Mouse (Mus musculus) stomach, postnatal 0 days (tissue): ENCODE measurements around the gene Nuak1. TPM values are rescaled to one million over a fixed set of nuclear protein-coding genes. Genes with fewer than 3 reads are reported as not detected.
A peak's percentile ranks its signal among the peaks of the same experiment; 100 is the strongest.

Experiments used
- ATAC-seq: fragments of 200-750 bp; cut with Nextera tagmentation; 2 replicates; pipeline ENCODE4 v1.8.0; 2017; ENCODE audit not compliant: low FRiP score, low TSS enrichment
- DNase-seq: peaks from one replicate; pipeline ENCODE4 v3.0.0-alpha.2; 2016; ENCODE audit warnings: low spot score
- H3K27ac ChIP-seq: fragments of 300-500 bp; sonication (generic); replicated peaks from 2 replicates; pipeline ENCODE4 v1.5.1; 2014; ENCODE audit warnings: mild to moderate bottlenecking, control low read depth
- H3K27me3 ChIP-seq: fragments of 300-500 bp; sonication (generic); 2 replicates; pipeline ENCODE4 v1.6.1; 2014; ENCODE audit warnings: low read length; ENCODE audit not compliant: control insufficient read depth, insufficient read depth
- H3K36me3 ChIP-seq: fragments of 300-500 bp; sonication (generic); 2 replicates; pipeline ENCODE4 v1.6.1; 2014; ENCODE audit warnings: low read length, mixed read lengths; ENCODE audit not compliant: control insufficient read depth, insufficient read depth
- H3K4me1 ChIP-seq: fragments of 300-500 bp; sonication (generic); replicated peaks from 2 replicates; pipeline ENCODE4 v1.6.1; 2014; ENCODE audit warnings: antibody characterized with exemption; ENCODE audit not compliant: control insufficient read depth, insufficient read depth
- H3K4me2 ChIP-seq: fragments of 300-500 bp; sonication (generic); replicated peaks from 2 replicates; pipeline ENCODE4 v1.6.1; 2014; ENCODE audit warnings: low read depth, mild to moderate bottlenecking, control low read depth, moderate library complexity
- H3K4me3 ChIP-seq: fragments of 300-500 bp; sonication (generic); 2 replicates; pipeline ENCODE4 v1.5.1; 2014; ENCODE audit warnings: low read depth, low read length, control low read depth
- H3K9ac ChIP-seq: fragments of 300-500 bp; sonication (generic); 2 replicates; pipeline ENCODE4 v1.6.1; 2014; ENCODE audit warnings: mild to moderate bottlenecking, low read length, control low read depth, mixed read lengths
- H3K9me3 ChIP-seq: fragments of 300-500 bp; sonication (generic); 2 replicates; pipeline ENCODE4 v1.6.1; 2016; ENCODE audit warnings: low read length; ENCODE audit not compliant: control insufficient read depth
- CTCF ChIP-seq: IDR thresholded peaks from 2 replicates; pipeline ENCODE4 v1.5.1; 2016; ENCODE audit warnings: antibody characterized with exemption, low read depth, mild to moderate bottlenecking, moderate library complexity
- EP300 ChIP-seq: optimal IDR thresholded peaks from 2 replicates; pipeline ENCODE3; 2016; ENCODE audit warnings: antibody characterized with exemption
- WGBS: fragments of 180-500 bp; shearing (Covaris S2); extraction: QIAGEN DNeasy Blood & Tissue Kit; methylation state at CpG from one replicate; pipeline ENCODE4 v1.1.7; 2014; 5-methylcytosine and 5-hydroxymethylcytosine counted together
- polyA plus RNA-seq: library from polyadenylated mRNA; unstranded; fragments of >200 nt; fragmentation: Nextera tagmentation; extraction: Ambion mirVana; gene quantifications from 2 replicates; pipeline ENCODE4 v1.2.1, GENCODE M21; 2015

The Nuak1 gene
- polyA plus RNA-seq, 1 experiment from 2014 or later = 0.40 TPM

- ATAC-seq = no peak
- 79% methylated on average over 13 of the region's 13 CpGs for WGBS
- no peaks in the 10 kb centered on the region for H3K36me3 ChIP-seq
Measured at GRCm38 (mm10) chr10:84386625-84387242, 53.7 kb downstream of the Nuak1 start.

GRCm38 (mm10) chr10:84386214-84386613 is 54.2 kb downstream of the Nuak1 start:
- ATAC-seq (no peak), DNase-seq (no peak)
- TF ChIP-seq EP300 (no peak), CTCF (no peak)
- H3K4me1 ChIP-seq = peaks cover 5% of the 10 kb centered on the region; the same call in 1 of the 2 replicates
- no peak overlapping the region for H3K4me3 ChIP-seq
- no peak overlapping the region for H3K27ac ChIP-seq
- no peak overlapping the region for H3K4me2 ChIP-seq
- no peaks in the 10 kb centered on the region for H3K36me3 ChIP-seq
- 79% methylated on average over 3 of the region's 3 CpGs for WGBS
- H3K9me3 ChIP-seq = no peaks in the 10 kb centered on the region
- no peak overlapping the region for H3K9ac ChIP-seq
- no peaks in the 10 kb centered on the region for H3K27me3 ChIP-seq

More at GRCm38 (mm10) chr10:84386625-84387242, 53.7 kb downstream of the Nuak1 start:
- Histone ChIP-seq H3K27ac (no peak overlapping the region), H3K4me3 (no peak overlapping the region), H3K9ac (no peak overlapping the region), H3K9me3 (no peaks in the 10 kb centered on the region), H3K4me2 (no peak overlapping the region), H3K4me1 (peaks cover 5% of the 10 kb centered on the region; the same call in 1 of the 2 replicates), H3K27me3 (no peaks in the 10 kb centered on the region)
- DNase-seq = no peak
- TF ChIP-seq EP300 = no peak
- TF ChIP-seq CTCF = no peak

GRCm38 (mm10) chr10:84384761-84385160 is 55.6 kb downstream of the Nuak1 start:
- TF ChIP-seq CTCF (no peak), EP300 (no peak)
- 83% methylated on average over 9 of the region's 9 CpGs for WGBS
- ATAC-seq = no peak
- H3K27me3 ChIP-seq = no peaks in the 10 kb centered on the region
- no peak overlapping the region for H3K4me2 ChIP-seq
- no peaks in the 10 kb centered on the region for H3K9me3 ChIP-seq
- no peaks in the 10 kb centered on the region for H3K36me3 ChIP-seq
- DNase-seq = no peak
- peaks cover 5% of the 10 kb centered on the region; the same call in 1 of the 2 replicates for H3K4me1 ChIP-seq
- H3K4me3 ChIP-seq = no peak overlapping the region
- H3K9ac ChIP-seq = no peak overlapping the region
- H3K27ac ChIP-seq = no peak overlapping the region

GRCm38 (mm10) chr10:84382900-84383883 is 57.2 kb downstream of the Nuak1 start:
- Histone ChIP-seq H3K9ac (no peak overlapping the region), H3K9me3 (no peaks in the 10 kb centered on the region), H3K4me2 (no peak overlapping the region), H3K27ac (no peak overlapping the region), H3K27me3 (no peaks in the 10 kb centered on the region), H3K4me3 (no peak overlapping the region), H3K4me1 (0 out of 2 replicates have a peak, but pooled peaks cover 2% of the 10 kb centered on the region), H3K36me3 (no peaks in the 10 kb centered on the region)
- ATAC-seq (peak; percentile 80; the same call in 1 of the 2 replicates), DNase-seq (peak; percentile 25)
- no peak for TF ChIP-seq CTCF
- no peak for TF ChIP-seq EP300
- WGBS = 16% methylated on average over 17 of the region's 17 CpGs

GRCm38 (mm10) chr10:84381276-84381798 is 59.1 kb downstream of the Nuak1 start:
- no peak for DNase-seq
- Histone ChIP-seq H3K9me3 (no peaks in the 10 kb centered on the region), H3K27ac (no peak overlapping the region), H3K4me2 (no peak overlapping the region), H3K9ac (no peak overlapping the region), H3K4me3 (no peak overlapping the region), H3K36me3 (no peaks in the 10 kb centered on the region), H3K27me3 (no peaks in the 10 kb centered on the region), H3K4me1 (0 out of 2 replicates have a peak, but pooled peaks cover 2% of the 10 kb centered on the region)
- 90% methylated on average over 2 of the region's 2 CpGs for WGBS
- no peak for ATAC-seq
- TF ChIP-seq CTCF = no peak
- TF ChIP-seq EP300 = no peak
